Mouse (Mus musculus): ENCODE measurements around the gene Fgfr2.

- no peak for TF ChIP-seq CTCF (IDR thresholded peaks at IDR 0.05; ENCODE audit: control insufficient read depth, insufficient read depth, insufficient replicate concordance, low read depth, low read length)
- no peak for TF ChIP-seq POLR2A (IDR thresholded peaks at IDR 0.05; ENCODE audit: control insufficient read depth, low read depth, low read length)
These were observed 879.9 kb downstream of the Fgfr2 start for GRCm38 (mm10) chr7:132243225-132243624.
